Mouse (Mus musculus) right cerebral cortex, postnatal 36 days (tissue): Measurements from ENCODE around the gene Fam162b.

ENCODE experiments used
- DNase-seq, 2 experiments: peaks; one replicate each; pipeline ENCODE4 v3.0.0; 2022; ENCODE audit warnings: low spot score in 2 of 2, mixed read lengths in 1 of 2

Fam162b gene

GRCm38 (mm10) chr10:51590139-51590574 is at the start of gene Fam162b:
Fam162b (minus strand) TSS chr10:51590517.
- no peak for DNase-seq

DNA sequence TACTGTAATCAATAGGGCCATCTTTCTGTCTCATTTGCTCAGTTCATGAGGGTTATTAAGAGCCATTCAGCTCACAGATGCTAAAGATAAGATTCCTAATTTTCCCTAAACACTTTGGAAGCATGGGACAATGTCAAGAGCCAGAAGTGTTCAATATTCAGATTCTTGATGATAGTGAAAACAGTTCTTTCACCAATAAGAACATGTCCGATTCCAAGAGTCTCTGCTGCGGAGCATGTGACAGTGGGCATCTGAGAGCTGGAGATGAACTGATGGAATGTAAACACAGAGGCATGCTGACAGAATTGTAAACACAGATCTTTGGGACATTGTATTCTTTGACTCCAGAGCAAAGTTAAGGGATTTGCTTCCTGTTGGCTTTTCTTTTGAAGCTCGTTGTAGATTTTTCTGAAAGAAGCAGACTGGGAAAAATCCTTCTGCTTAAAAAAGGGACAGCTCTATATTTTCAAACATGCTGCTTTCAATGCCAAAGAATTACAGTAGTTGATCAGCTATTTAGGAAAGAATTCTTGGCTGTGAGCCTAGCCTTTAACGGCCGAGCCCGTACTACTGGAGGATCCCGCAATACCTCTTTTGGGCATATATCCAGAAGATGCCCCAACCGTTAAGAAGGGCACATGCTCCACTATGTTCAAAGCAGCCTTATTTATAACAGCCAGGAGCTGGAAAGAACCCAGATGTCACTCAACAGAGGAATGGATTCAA is 41.3 kb upstream of the Fam162b start, which contains the start of gene Gprc6a:
Gene Gprc6a (minus strand): TSS at position 51 of the 726 bp plus-strand sequence.
- DNase-seq = no peak

DNA sequence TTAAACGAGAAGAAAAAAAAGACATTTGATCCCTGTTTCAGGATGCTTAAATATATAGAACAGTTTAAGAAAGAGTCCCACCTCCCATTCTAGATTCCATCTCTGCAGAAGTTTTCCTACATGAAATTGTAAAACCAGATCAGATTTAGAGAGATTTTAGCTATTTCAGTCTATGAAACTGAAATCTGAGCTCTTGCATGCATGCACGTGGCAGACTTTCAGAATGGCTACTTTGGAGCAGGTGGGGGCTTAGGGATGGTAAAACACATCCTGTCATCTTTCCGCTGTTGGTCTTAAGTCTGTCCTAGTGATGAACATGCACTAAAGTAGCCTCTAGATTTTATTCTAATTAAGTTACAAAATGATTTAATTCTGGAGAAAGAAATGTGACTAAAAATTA is 30.9 kb upstream of the Fam162b start:
- DNase-seq = no peak

GRCm38 (mm10) chr10:51620126-51620525 is 29.8 kb upstream of the Fam162b start:
- no peak for DNase-seq

GRCm38 (mm10) chr10:51618538-51618937 is 28.2 kb upstream of the Fam162b start:
- DNase-seq = no peak

DNA sequence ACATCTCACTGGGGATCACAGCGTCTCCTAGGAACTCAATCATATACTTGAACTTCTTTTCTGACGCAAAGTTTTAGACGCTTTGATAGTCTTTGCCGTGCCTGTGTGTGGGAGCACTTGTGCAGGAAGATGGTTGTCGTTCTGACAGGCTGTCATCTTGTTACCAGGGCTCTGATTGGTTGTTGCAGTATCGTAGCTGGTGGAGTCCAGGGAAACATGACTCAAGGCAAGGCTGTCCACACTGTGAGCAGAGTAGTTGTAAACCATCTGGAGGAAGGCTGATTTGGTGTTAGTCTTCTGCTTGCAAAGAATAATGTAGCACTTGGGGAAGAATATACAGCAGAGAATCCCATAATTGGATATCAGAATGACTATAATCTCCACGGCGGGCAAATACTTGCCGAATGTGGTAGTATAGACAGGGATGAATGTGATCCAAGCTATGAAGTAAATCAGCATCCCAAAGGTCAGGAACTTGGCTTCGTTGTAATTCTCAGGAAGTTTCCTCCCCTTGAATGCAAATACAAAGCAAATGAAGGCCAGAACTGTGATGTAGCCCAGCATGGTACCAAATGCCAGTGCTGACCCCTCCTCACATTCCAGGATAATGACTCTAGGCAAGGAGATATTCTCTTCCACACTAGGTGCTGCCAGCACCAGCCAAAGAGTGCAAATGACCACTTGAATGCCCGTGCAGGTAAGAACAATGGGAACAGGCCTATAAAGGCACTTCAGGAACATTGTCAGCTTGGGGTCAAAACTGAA is 24.7 kb upstream of the Fam162b start:
- no peak for DNase-seq

GRCm38 (mm10) chr10:51613421-51613820 is 23.1 kb upstream of the Fam162b start:
- DNase-seq = no peak

DNA sequence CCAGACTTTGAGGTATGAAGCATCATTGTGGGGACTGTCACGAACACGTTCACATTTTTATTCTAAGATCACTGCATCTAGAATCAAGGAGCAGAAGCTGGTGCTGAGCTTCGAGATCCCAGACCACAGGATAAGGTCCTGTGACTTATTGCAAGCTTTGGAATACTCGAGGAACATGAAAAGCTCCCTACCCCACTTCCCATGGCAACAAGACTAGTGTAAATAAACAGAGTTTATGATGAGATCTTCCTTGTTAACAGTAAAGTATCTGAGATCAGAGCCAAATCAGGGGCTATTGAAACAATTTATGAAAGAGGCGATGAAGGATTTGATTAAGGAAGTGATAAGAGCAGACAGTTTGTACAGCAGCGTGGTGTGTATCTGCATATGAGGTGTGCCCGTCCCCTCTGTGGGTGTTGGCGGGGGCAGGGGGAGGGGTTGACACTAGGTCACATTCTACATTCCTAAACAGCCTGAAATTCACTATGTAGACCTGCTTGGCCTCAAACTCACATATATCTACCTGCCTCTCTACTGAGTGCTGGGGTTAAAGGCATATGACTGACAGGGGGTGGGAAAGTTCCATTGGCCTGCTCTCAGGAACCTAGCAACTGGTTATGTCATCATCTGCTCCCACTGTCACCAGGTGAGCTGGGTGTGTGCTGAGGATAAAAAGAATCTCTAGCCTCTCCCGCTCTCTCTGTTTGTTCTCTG is 21.8 kb upstream of the Fam162b start:
- DNase-seq = no peak

DNA sequence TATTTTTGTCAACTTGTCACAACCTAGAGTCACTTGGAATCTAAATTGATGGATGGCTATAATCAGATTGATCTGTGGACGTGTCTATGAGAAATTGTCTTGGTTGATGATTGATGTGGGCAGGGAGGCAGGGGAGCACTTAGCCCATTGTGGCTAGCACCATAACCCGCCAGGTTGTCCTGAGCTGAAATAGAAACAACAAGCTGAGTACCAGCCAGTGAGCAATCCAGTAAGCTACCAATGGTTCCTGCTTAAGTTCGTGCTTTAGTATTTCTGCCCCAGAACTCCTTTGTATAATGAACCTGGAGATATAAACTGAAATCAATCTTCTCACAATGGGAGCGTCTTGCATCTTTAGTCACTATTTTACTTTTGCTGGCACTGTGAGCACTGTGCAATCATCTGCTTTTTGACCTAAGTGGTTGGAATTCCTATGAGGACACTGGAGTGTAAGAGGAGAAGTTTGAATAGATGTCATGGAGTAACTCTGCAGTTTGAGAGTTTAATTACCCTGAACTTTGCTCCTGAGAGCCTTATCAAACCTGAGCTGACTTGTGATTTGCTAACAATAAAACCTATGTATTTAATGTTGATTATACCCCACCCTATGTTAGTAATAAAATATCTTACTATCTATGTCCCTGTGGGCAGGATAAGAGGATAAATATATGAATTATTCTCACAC is 19.6 kb upstream of the Fam162b start:
- no peak for DNase-seq

- no peak for DNase-seq
Observed at GRCm38 (mm10) chr10:51596928-51597635, 6.8 kb upstream of the Fam162b start.

GRCm38 (mm10) chr10:51595001-51595931 is 4.9 kb upstream of the Fam162b start:
- no peak for DNase-seq

GRCm38 (mm10) chr10:51591574-51591973 is 1.3 kb upstream of the Fam162b start:
- DNase-seq = no peak

- DNase-seq = no peak
Observed at GRCm38 (mm10) chr10:51584919-51585318, 5.4 kb downstream of the Fam162b start.

- no peak for DNase-seq
Observed at GRCm38 (mm10) chr10:51584378-51584777, 5.9 kb downstream of the Fam162b start.

GRCm38 (mm10) chr10:51571225-51571996 is 18.9 kb downstream of the Fam162b start:
- no peak for DNase-seq

DNA sequence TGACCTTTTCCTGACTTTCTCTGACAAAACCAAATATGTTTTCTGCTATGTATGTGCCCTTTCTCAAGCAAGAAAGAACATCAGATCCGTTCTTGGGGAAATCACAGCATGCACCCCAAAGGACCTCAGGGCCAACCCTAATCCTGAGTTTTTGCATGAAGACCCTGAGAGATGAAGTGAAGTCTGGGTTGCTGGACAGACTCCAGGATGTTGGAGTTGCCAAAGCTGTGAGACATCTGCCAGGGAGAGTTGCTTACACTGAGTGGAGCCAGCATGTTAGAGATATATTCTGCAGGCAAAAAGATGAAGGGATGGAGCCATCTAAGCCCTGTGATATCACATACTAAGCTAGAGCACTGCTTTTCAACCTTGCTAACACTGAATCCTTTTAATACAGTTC is 34.3 kb downstream of the Fam162b start:
- no peak for DNase-seq

GRCm38 (mm10) chr10:51553348-51554123 is 36.8 kb downstream of the Fam162b start:
- DNase-seq = peak; percentile 41 to 50
